Mouse (Mus musculus) forebrain, embryonic 14.5 days (tissue): ENCODE data around the gene Maz. TPM values are rescaled to one million over a fixed set of nuclear protein-coding genes. Genes with fewer than 3 reads are reported as not detected.

Source experiments
- ATAC-seq: fragments of 200-750 bp; cut with Nextera tagmentation; 2 replicates; pipeline ENCODE4 v1.8.0; 2017; ENCODE audit warnings: mild to moderate bottlenecking, moderate library complexity
- DNase-seq: peaks from one replicate; pipeline ENCODE4 v3.0.0-alpha.2; 2015; ENCODE audit warnings: low spot score
- H3K27ac ChIP-seq: fragments of 300-500 bp; sonication (generic); 2 replicates; pipeline ENCODE4 v1.5.1; 2014; ENCODE audit warnings: low read depth, mild to moderate bottlenecking, control low read depth, low read length, moderate library complexity
- H3K27me3 ChIP-seq: fragments of 300-500 bp; sonication (generic); replicated peaks from 2 replicates; pipeline ENCODE4 v1.6.1; 2014; ENCODE audit warnings: low read length, control low read depth, mixed read lengths; ENCODE audit not compliant: control insufficient read depth, insufficient read depth
- H3K36me3 ChIP-seq: fragments of 300-500 bp; sonication (generic); 2 replicates; pipeline ENCODE4 v1.6.1; 2014; ENCODE audit warnings: low read length, control low read depth; ENCODE audit not compliant: control insufficient read depth, insufficient read depth
- H3K4me1 ChIP-seq: fragments of 300-500 bp; sonication (generic); 2 replicates; pipeline ENCODE4 v1.6.1; 2014; ENCODE audit warnings: antibody characterized with exemption, low read length, control low read depth; ENCODE audit not compliant: control insufficient read depth, insufficient read depth
- H3K4me2 ChIP-seq: fragments of 300-500 bp; sonication (generic); 2 replicates; pipeline ENCODE4 v1.6.1; 2014; ENCODE audit warnings: mild to moderate bottlenecking, control low read depth, low read length
- H3K4me3 ChIP-seq: fragments of 300-500 bp; sonication (generic); 2 replicates; pipeline ENCODE4 v1.5.1; 2014; ENCODE audit warnings: low read depth, low read length, control low read depth
- H3K9ac ChIP-seq: fragments of 300-500 bp; sonication (generic); 2 replicates; pipeline ENCODE4 v1.6.1; 2014; ENCODE audit warnings: mild to moderate bottlenecking, low read length, control low read depth, moderate library complexity
- H3K9me3 ChIP-seq: fragments of 300-500 bp; sonication (generic); replicated peaks from 2 replicates; pipeline ENCODE4 v1.6.1; 2016; ENCODE audit warnings: low read length, control low read depth, mixed read lengths; ENCODE audit not compliant: control insufficient read depth
- WGBS: fragments of 180-500 bp; shearing (Covaris S2); extraction: QIAGEN DNeasy Blood & Tissue Kit; methylation state at CpG from one replicate; pipeline ENCODE4 v1.1.7; 2014; 5-methylcytosine and 5-hydroxymethylcytosine counted together
- polyA plus RNA-seq: library from polyadenylated mRNA; unstranded; fragments of >200 nt; fragmentation: Nextera tagmentation; extraction: Ambion mirVana; gene quantifications from 2 replicates; pipeline ENCODE4 v1.2.1, GENCODE M21; 2014

Gene Maz
- polyA plus RNA-seq, 1 experiment from 2014 or later: 54.1 TPM

GRCm38 (mm10) chr7:127013385-127013784, 13.5 kb downstream of the Maz start:
- DNase-seq (no peak), ATAC-seq (no peak)
- WGBS: 95% methylated on average over 6 of the region's 6 CpGs
- H3K4me2 ChIP-seq: no peak overlapping the region
- peaks cover 38% of the 10 kb centered on the region for H3K36me3 ChIP-seq
- H3K27me3 ChIP-seq: no peaks in the 10 kb centered on the region
- no peak overlapping the region for H3K27ac ChIP-seq
- H3K4me1 ChIP-seq: peaks cover 20% of the 10 kb centered on the region
- no peak overlapping the region for H3K9ac ChIP-seq
- no peak overlapping the region for H3K4me3 ChIP-seq
- H3K9me3 ChIP-seq: no peaks in the 10 kb centered on the region

- Histone ChIP-seq H3K4me2 (no peak overlapping the region), H3K4me1 (peaks cover 19% of the 10 kb centered on the region), H3K9ac (no peak overlapping the region), H3K36me3 (peaks cover 38% of the 10 kb centered on the region), H3K27me3 (no peaks in the 10 kb centered on the region), H3K9me3 (no peaks in the 10 kb centered on the region), H3K27ac (no peak overlapping the region), H3K4me3 (no peak overlapping the region)
- no peak for ATAC-seq
- WGBS: 96% methylated on average over 10 of the region's 10 CpGs
- no peak for DNase-seq
Measured at GRCm38 (mm10) chr7:127012845-127013244, 14.0 kb downstream of the Maz start.

GRCm38 (mm10) chr7:127012374-127012773, 14.5 kb downstream of the Maz start:
- Histone ChIP-seq H3K9ac (no peak overlapping the region), H3K27me3 (no peaks in the 10 kb centered on the region), H3K9me3 (no peaks in the 10 kb centered on the region), H3K36me3 (peaks cover 38% of the 10 kb centered on the region), H3K4me3 (no peak overlapping the region), H3K4me1 (peaks cover 16% of the 10 kb centered on the region), H3K27ac (no peak overlapping the region), H3K4me2 (no peak overlapping the region)
- no peak for DNase-seq
- no peak for ATAC-seq
- 93% methylated on average over 6 of the region's 6 CpGs for WGBS

GRCm38 (mm10) chr7:127011717-127012116, 15.1 kb downstream of the Maz start:
- WGBS: 75% methylated on average over 2 of the region's 2 CpGs
- no peak for ATAC-seq
- no peak overlapping the region for H3K9ac ChIP-seq
- no peak overlapping the region for H3K27ac ChIP-seq
- no peaks in the 10 kb centered on the region for H3K27me3 ChIP-seq
- no peak for DNase-seq
- H3K4me3 ChIP-seq: no peak overlapping the region
- peaks cover 16% of the 10 kb centered on the region for H3K4me1 ChIP-seq
- H3K36me3 ChIP-seq: peaks cover 38% of the 10 kb centered on the region
- no peak overlapping the region for H3K4me2 ChIP-seq
- no peaks in the 10 kb centered on the region for H3K9me3 ChIP-seq

GRCm38 (mm10) chr7:127011051-127011450, 15.8 kb downstream of the Maz start:
- H3K36me3 ChIP-seq: peaks cover 38% of the 10 kb centered on the region
- no peak overlapping the region for H3K4me3 ChIP-seq
- no peak overlapping the region for H3K27ac ChIP-seq
- H3K9me3 ChIP-seq: no peaks in the 10 kb centered on the region
- peaks cover 15% of the 10 kb centered on the region for H3K4me1 ChIP-seq
- H3K9ac ChIP-seq: no peak overlapping the region
- DNase-seq: no peak
- no peak for ATAC-seq
- WGBS: 96% methylated on average over 2 of the region's 2 CpGs
- H3K4me2 ChIP-seq: no peak overlapping the region
- H3K27me3 ChIP-seq: no peaks in the 10 kb centered on the region

- no peaks in the 10 kb centered on the region for H3K27me3 ChIP-seq
- no peak overlapping the region for H3K9ac ChIP-seq
- H3K4me3 ChIP-seq: no peak overlapping the region
- DNase-seq (no peak), ATAC-seq (no peak)
- H3K9me3 ChIP-seq: no peaks in the 10 kb centered on the region
- WGBS: 80% methylated on average over 17 of the region's 17 CpGs
- H3K4me1 ChIP-seq: 0 out of 2 replicates have a peak, but pooled peaks cover 3% of the 10 kb centered on the region
- H3K36me3 ChIP-seq: peaks cover 23% of the 10 kb centered on the region
- H3K4me2 ChIP-seq: no peak overlapping the region
- peak overlapping the region; percentile 88 for H3K27ac ChIP-seq
Measured at GRCm38 (mm10) chr7:127009307-127010085, 17.3 kb downstream of the Maz start.

GRCm38 (mm10) chr7:127008239-127009019, 18.4 kb downstream of the Maz start:
- H3K27me3 ChIP-seq: no peaks in the 10 kb centered on the region
- no peak overlapping the region for H3K4me2 ChIP-seq
- H3K9ac ChIP-seq: no peak overlapping the region
- no peak overlapping the region for H3K4me3 ChIP-seq
- no peaks in the 10 kb centered on the region for H3K4me1 ChIP-seq
- DNase-seq: peak; percentile 84
- H3K9me3 ChIP-seq: no peaks in the 10 kb centered on the region
- ATAC-seq: peak; percentile 90
- peak overlapping the region; percentile 88 for H3K27ac ChIP-seq
- H3K36me3 ChIP-seq: peaks cover 13% of the 10 kb centered on the region
- WGBS: 66% methylated on average over 9 of the region's 9 CpGs

- Histone ChIP-seq H3K27ac (peak overlapping the region; percentile 88; the same call in 1 of the 2 replicates), H3K36me3 (peaks cover 3% of the 10 kb centered on the region; the same call in 1 of the 2 replicates), H3K9me3 (no peaks in the 10 kb centered on the region), H3K4me1 (no peaks in the 10 kb centered on the region), H3K9ac (no peak overlapping the region), H3K4me3 (no peak overlapping the region), H3K27me3 (no peaks in the 10 kb centered on the region), H3K4me2 (no peak overlapping the region)
- WGBS: 85% methylated on average over 6 of the region's 6 CpGs
- ATAC-seq (no peak), DNase-seq (no peak)
Measured at GRCm38 (mm10) chr7:127007313-127008024, 19.4 kb downstream of the Maz start.
